Mouse (Mus musculus) liver, embryonic 14.5 days (tissue): ENCODE data around the gene Spns3.

ENCODE experiments used
- CTCF ChIP-seq: IDR thresholded peaks from 2 replicates; pipeline ENCODE4 v1.5.1; 2016; ENCODE audit warnings: antibody characterized with exemption, low read depth, control low read depth
- EP300 ChIP-seq: IDR thresholded peaks from 2 replicates; pipeline ENCODE4 v1.6.1; 2016; ENCODE audit warnings: antibody characterized with exemption, low read depth

DNA sequence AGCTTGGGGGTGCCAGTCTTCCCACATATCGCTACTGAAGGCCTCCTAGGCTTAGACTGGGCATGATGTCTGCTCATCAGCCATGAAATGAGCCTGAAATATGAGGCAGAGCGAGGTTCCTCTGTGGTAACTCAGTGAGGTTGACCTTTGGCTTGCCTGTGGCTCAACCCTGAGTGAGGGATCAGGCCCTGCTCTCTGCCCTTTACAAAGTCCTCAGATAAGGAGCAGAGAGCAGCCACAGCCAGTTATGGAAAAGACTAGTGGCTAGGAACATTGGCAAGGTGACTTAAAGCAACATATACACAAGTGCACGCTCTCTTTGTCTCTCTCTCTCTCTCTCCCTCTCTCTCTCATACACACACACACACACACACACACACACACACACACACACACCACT is 75.4 kb downstream of the Spns3 start:
- TF ChIP-seq EP300 (no peak), CTCF (no peak)
